Mouse (Mus musculus) E14TG2a.4 (cell line): ENCODE measurements around the gene Adamtsl4.

ENCODE experiments used
- H3K27me3 ChIP-seq: 2 replicates; pipeline ENCODE4 v1.6.1; 2014; ENCODE audit warnings: low read length, control low read depth; ENCODE audit not compliant: insufficient read depth
- H3K36me3 ChIP-seq: 2 replicates; pipeline ENCODE4 v1.6.1; 2014; ENCODE audit warnings: low read length, control low read depth; ENCODE audit not compliant: insufficient read depth
- H3K4me1 ChIP-seq: replicated peaks from 2 replicates; pipeline ENCODE4 v1.6.1; 2014; ENCODE audit warnings: low read depth, low read length, control low read depth
- H3K4me3 ChIP-seq: replicated peaks from 2 replicates; pipeline ENCODE4 v1.5.1; 2014; ENCODE audit warnings: mild to moderate bottlenecking, low read length
- H3K9me3 ChIP-seq: 2 replicates; pipeline ENCODE4 v1.6.1; 2014; ENCODE audit warnings: low read length, control low read depth
- CTCF ChIP-seq: conservative IDR thresholded peaks from 2 replicates; pipeline ENCODE4 v1.5.1; 2014; ENCODE audit warnings: low read length
- NANOG ChIP-seq: IDR thresholded peaks from 2 replicates; pipeline ENCODE4 v1.6.1; 2014; ENCODE audit warnings: borderline replicate concordance, low read length, mixed read lengths
- POU5F1 ChIP-seq: IDR thresholded peaks from 2 replicates; pipeline ENCODE4 v1.6.1; 2014; ENCODE audit warnings: low read length, borderline replicate concordance

The Adamtsl4 gene

DNA sequence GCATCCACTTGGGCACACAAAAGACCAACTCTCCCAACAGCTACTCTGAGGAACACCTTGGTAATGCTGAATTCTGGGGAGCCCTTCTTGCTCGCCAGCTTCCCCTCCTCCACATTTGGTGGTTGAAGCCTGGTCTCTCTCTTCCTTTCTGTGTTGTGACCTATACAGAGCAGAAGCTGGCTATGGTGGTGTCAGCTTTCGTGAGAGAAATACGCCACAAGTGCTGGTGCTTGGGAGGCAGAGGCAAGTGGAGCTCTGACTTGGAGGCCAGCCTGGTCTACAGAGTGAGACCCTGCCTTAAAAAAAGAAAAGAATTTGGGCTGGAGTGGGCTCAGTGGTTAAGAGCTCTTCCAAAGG lies 18.4 kb downstream of the Adamtsl4 start:
- H3K4me3 ChIP-seq = no peak overlapping the region
- no peaks in the 10 kb centered on the region for H3K9me3 ChIP-seq
- TF ChIP-seq NANOG (no peak), CTCF (no peak), POU5F1 (no peak)
- no peaks in the 10 kb centered on the region for H3K27me3 ChIP-seq
- H3K36me3 ChIP-seq = peaks cover 69% of the 10 kb centered on the region
- H3K4me1 ChIP-seq = peaks cover 92% of the 10 kb centered on the region

DNA sequence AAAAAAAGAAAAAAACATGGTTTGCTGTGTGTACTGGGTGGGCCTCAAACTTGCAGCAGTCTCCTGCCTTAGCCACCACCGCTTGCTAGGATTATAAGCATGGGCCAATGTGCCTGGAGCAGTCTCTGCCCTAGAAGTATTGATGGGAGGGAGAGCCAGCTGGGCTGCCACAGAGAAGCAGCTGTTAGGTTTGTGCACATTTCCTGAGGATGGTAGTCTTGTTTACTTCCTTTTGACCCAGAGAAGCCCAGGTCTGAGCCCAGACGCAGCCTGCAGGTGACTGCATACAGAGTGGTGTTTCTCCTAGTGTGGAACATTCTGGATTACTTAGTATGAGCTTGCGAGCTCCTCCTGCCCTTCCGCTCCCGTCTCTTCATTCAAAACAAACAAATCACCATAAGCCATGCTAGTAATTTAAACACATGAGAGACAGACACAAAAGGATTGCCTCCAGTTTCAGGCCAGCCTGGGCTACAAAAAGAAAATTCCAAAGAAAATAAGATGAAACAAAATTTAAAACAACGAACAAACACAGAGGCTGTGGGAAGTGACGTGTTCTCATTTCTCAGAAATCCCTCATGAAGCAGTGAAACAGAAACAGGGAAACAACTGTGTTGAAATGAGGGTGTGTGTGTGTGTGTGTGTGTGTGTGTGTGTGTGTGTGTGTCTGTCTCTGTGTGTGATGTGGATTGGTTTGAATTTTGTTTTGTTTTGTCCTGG lies 19.0 kb downstream of the Adamtsl4 start:
- Histone ChIP-seq H3K4me1 (peaks cover 96% of the 10 kb centered on the region), H3K27me3 (no peaks in the 10 kb centered on the region), H3K36me3 (peaks cover 75% of the 10 kb centered on the region), H3K4me3 (peak overlapping the region; percentile 60), H3K9me3 (no peaks in the 10 kb centered on the region)
- no peak for TF ChIP-seq POU5F1
- TF ChIP-seq NANOG = no peak

DNA sequence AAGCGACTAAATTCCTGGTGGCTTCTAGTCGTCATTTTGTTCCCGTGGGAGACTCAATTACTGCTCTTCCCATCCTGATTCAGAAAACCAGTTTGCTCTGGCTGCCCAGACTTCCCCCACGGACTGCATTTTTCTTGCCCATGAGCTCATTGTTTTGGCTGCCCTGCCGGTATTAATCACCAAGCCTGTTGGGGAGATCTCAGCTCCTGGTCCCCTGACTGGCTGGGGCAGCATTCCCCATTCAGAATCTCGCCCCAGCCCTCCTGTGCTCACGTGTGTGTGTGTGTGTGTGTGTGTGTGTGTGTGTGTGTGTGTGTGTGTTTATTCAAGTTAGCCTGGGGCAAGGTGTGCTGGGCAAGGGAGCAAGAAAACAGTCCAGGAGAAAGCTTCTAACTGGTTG lies 19.7 kb downstream of the Adamtsl4 start:
- no peaks in the 10 kb centered on the region for H3K9me3 ChIP-seq
- H3K36me3 ChIP-seq = peaks cover 75% of the 10 kb centered on the region
- no peak for TF ChIP-seq NANOG
- TF ChIP-seq CTCF = no peak
- TF ChIP-seq POU5F1 = no peak
- peak overlapping the region; percentile 60 for H3K4me3 ChIP-seq
- H3K27me3 ChIP-seq = no peaks in the 10 kb centered on the region
- H3K4me1 ChIP-seq = peaks cover 96% of the 10 kb centered on the region

DNA sequence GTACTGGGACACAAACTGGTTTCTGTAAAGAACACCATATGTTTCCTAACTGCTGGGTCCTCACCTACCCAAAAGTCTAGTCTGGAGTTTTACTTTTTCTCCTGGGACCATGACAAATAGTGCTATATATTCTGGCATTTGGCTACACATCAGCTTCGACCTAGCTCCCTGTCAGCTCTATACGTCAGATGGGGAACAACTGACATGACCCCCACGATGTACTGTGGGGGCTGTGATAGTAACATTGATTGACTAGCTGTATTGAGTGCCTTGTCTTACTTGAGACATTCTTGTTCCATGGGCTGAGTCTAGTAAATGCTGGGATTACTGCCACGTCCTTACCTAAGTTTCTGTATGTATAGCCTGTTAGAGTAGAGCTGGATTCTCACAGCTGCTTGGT lies 20.2 kb downstream of the Adamtsl4 start:
- Histone ChIP-seq H3K27me3 (no peaks in the 10 kb centered on the region), H3K4me1 (peaks cover 96% of the 10 kb centered on the region), H3K9me3 (no peaks in the 10 kb centered on the region), H3K4me3 (peak overlapping the region; percentile 60), H3K36me3 (peaks cover 76% of the 10 kb centered on the region)
- TF ChIP-seq POU5F1 (no peak), NANOG (no peak), CTCF (no peak)

DNA sequence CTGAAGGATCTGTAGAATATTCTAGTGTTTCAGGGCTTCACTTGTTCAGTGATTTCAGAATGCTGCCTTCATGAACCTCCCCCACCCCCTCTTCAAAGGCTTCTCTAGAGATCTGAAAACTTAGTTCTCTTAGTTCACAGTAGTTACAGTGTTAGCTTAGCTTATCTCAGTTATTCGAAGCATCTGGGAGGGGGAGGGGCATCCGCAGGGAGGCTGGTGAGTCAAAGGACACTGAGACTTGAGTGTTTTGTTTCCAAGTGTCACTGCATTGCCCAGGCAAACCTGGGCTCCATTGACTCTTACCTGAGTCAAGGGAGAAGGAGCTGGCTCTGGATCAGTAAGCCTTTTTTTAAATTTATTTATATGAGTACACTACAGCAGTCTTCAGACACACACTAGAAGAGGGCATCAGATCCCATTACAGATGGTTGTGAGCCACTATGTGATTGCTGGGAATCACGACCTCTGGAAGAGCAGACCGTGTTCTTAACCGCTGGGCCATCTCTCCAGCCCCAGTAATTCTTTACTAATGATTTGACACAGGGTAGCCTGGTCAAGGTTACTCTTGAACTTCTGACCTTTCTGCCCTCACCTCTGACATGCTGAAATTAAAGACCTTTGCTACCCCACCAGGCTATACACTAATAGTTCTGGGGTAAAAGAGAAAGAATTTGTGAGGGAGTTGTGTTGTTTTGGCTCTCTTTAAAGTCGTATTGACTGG lies 21.4 kb downstream of the Adamtsl4 start:
- Histone ChIP-seq H3K36me3 (peaks cover 79% of the 10 kb centered on the region), H3K4me1 (peaks cover 88% of the 10 kb centered on the region), H3K9me3 (no peaks in the 10 kb centered on the region), H3K4me3 (peak overlapping the region; percentile 60; the same call in 1 of the 2 replicates), H3K27me3 (no peaks in the 10 kb centered on the region)
- TF ChIP-seq NANOG (no peak), POU5F1 (no peak), CTCF (no peak)

DNA sequence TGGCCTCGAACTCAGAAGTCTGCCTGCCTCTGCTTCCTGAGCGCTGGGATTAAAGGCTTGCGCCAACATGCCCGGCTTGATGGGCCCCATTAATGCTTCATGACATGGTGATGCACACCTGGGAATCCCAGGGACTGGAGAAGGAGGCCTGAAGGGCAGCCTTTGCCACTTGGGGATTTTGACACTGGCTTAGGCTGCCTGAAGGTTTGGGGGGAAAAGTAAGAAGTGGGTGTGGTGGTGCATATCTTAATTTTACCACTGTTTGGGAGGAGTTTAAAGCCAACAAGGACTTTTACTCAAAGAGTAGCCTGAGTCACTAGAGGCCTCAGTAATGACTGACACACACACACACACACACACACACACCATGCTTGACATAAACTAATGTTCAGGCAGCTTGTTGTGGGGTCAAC lies 22.8 kb downstream of the Adamtsl4 start:
- TF ChIP-seq CTCF (no peak), NANOG (no peak), POU5F1 (no peak)
- H3K9me3 ChIP-seq = no peaks in the 10 kb centered on the region
- H3K4me3 ChIP-seq = peak overlapping the region; percentile 93
- H3K36me3 ChIP-seq = peaks cover 84% of the 10 kb centered on the region
- H3K27me3 ChIP-seq = no peaks in the 10 kb centered on the region
- peaks cover 77% of the 10 kb centered on the region for H3K4me1 ChIP-seq

DNA sequence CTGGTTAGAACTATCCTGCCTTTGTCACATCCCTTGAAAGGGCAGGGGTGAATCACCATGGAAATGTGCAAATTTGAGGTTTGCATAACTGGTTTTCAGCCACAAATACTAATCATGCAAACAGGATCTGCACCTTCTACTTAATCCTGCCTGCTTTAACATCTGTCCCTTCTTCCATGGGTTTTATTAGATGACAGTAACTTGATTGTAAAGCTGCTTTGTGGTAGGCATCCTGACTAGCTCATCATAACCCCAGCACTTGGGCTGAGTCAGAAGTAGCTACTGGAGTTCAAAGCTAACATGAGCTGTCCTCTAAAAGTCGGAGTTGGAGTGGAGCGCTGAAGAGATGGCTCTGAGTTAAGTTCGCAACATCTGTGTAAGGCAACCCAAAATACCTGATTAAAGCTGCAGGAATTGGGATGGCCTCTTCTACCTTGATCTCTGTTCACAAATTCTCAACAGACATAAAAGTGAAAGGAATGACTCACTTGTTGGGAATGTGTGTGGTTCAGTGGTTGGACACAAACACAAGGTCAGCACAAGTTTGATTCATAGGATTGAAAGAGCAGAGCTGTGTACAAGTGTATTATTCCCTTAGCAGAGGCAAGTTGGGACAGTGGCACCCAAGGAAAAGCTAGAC lies 23.6 kb downstream of the Adamtsl4 start:
- no peaks in the 10 kb centered on the region for H3K9me3 ChIP-seq
- TF ChIP-seq CTCF (no peak), NANOG (no peak; the same call in 1 of the 2 replicates), POU5F1 (no peak)
- no peaks in the 10 kb centered on the region for H3K27me3 ChIP-seq
- peak overlapping the region; percentile 93 for H3K4me3 ChIP-seq
- peaks cover 68% of the 10 kb centered on the region for H3K4me1 ChIP-seq
- H3K36me3 ChIP-seq = peaks cover 81% of the 10 kb centered on the region

DNA sequence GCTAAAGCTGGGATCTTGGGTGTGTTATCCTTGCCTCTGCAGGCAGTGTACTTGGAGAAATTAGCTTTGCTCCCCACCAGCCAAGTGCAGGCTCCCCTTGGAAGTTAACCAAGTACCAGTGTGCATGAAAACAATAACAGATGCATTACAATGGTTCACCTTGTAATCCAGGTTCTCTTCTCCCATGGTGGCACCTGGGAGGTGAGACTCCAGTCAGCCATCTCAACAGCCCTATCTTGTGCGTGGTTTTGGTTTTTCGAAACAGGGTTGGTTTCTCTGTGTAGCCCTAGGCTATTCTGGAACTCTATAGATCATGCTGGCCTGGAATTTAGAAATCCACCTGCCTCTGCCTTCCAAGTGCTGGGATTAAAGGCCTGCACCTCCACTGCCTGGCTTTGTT lies 24.2 kb downstream of the Adamtsl4 start:
- H3K36me3 ChIP-seq = peaks cover 75% of the 10 kb centered on the region
- no peaks in the 10 kb centered on the region for H3K9me3 ChIP-seq
- TF ChIP-seq NANOG (peak; percentile 32; the same call in 1 of the 2 replicates), CTCF (no peak), POU5F1 (peak; percentile 83)
- H3K27me3 ChIP-seq = no peaks in the 10 kb centered on the region
- H3K4me3 ChIP-seq = peak overlapping the region; percentile 93
- peaks cover 62% of the 10 kb centered on the region for H3K4me1 ChIP-seq
